Mouse (Mus musculus): Measurements from ENCODE around the gene Zdhhc17.

Zdhhc17 gene

GRCm38 (mm10) chr10:111005611-111006488 lies 4.1 kb downstream of the Zdhhc17 start:
- no peak for DNase-seq (ENCODE audit: extremely low spot score, low spot score)

GRCm38 (mm10) chr10:111004220-111004619 lies 5.7 kb downstream of the Zdhhc17 start:
- no peak for DNase-seq (ENCODE audit: extremely low spot score, low spot score)

GRCm38 (mm10) chr10:110999201-110999600 lies 10.7 kb downstream of the Zdhhc17 start:
- DNase-seq (ENCODE audit: extremely low spot score, low spot score): no peak

GRCm38 (mm10) chr10:110997180-110997579 lies 12.8 kb downstream of the Zdhhc17 start:
- DNase-seq (ENCODE audit: extremely low spot score, low spot score): no peak

- DNase-seq (ENCODE audit: extremely low spot score, low spot score): no peak
Observed at GRCm38 (mm10) chr10:110994761-110995160, 15.2 kb downstream of the Zdhhc17 start.

- no peak for DNase-seq (ENCODE audit: extremely low spot score, low spot score)
Observed at GRCm38 (mm10) chr10:110993249-110993648, 16.7 kb downstream of the Zdhhc17 start.

GRCm38 (mm10) chr10:110992047-110992431 lies 17.9 kb downstream of the Zdhhc17 start:
- no peak for DNase-seq (ENCODE audit: extremely low spot score, low spot score)

GRCm38 (mm10) chr10:110991307-110992046 lies 18.5 kb downstream of the Zdhhc17 start:
- DNase-seq (ENCODE audit: extremely low spot score, low spot score): no peak

- no peak for DNase-seq (ENCODE audit: extremely low spot score, low spot score)
Observed at GRCm38 (mm10) chr10:110989729-110990128, 20.2 kb downstream of the Zdhhc17 start.

- DNase-seq (ENCODE audit: extremely low spot score, low spot score): no peak
Observed at GRCm38 (mm10) chr10:110986682-110987081, 23.3 kb downstream of the Zdhhc17 start.

GRCm38 (mm10) chr10:110982771-110983170 lies 27.2 kb downstream of the Zdhhc17 start:
- no peak for DNase-seq (ENCODE audit: extremely low spot score, low spot score)

- no peak for DNase-seq (ENCODE audit: extremely low spot score, low spot score)
Observed at GRCm38 (mm10) chr10:110980441-110980840, 29.5 kb downstream of the Zdhhc17 start.

GRCm38 (mm10) chr10:110979431-110979830 lies 30.5 kb downstream of the Zdhhc17 start:
- no peak for DNase-seq (ENCODE audit: extremely low spot score, low spot score)

GRCm38 (mm10) chr10:110977379-110977778 lies 32.6 kb downstream of the Zdhhc17 start:
- no peak for DNase-seq (ENCODE audit: extremely low spot score, low spot score)

- DNase-seq (ENCODE audit: extremely low spot score, low spot score): no peak
Observed at GRCm38 (mm10) chr10:110976046-110976445, 33.9 kb downstream of the Zdhhc17 start.

- DNase-seq (ENCODE audit: extremely low spot score, low spot score): no peak
Observed at GRCm38 (mm10) chr10:110974885-110975284, 35.1 kb downstream of the Zdhhc17 start.

- no peak for DNase-seq (ENCODE audit: extremely low spot score, low spot score)
Observed at GRCm38 (mm10) chr10:110974463-110974862, 35.5 kb downstream of the Zdhhc17 start.

GRCm38 (mm10) chr10:110971998-110972397 lies 37.9 kb downstream of the Zdhhc17 start:
- no peak for DNase-seq (ENCODE audit: extremely low spot score, low spot score)

- no peak for DNase-seq (ENCODE audit: extremely low spot score, low spot score)
Observed at GRCm38 (mm10) chr10:110971483-110971882, 38.5 kb downstream of the Zdhhc17 start.

- DNase-seq (ENCODE audit: extremely low spot score, low spot score): no peak
Observed at GRCm38 (mm10) chr10:110971044-110971443, 38.9 kb downstream of the Zdhhc17 start.

GRCm38 (mm10) chr10:110962172-110962571 lies 47.8 kb downstream of the Zdhhc17 start:
- no peak for DNase-seq (ENCODE audit: extremely low spot score, low spot score)

- no peak for DNase-seq (ENCODE audit: extremely low spot score, low spot score)
Observed at GRCm38 (mm10) chr10:110960841-110961240, 49.1 kb downstream of the Zdhhc17 start.

All from neural tube, embryonic 10.5 days (tissue).